Mouse (Mus musculus) heart, adult 18-20 months (tissue): ENCODE measurements around the gene Lor. TPM values are rescaled to one million over a fixed set of nuclear protein-coding genes. Genes with fewer than 3 reads are reported as not detected.

Experiments
- DNase-seq, 2 experiments: peaks; one replicate each; pipeline ENCODE4 v3.0.0; 2021 to 2022; ENCODE audit warnings: mixed read lengths in 1 of 2
- long read RNA-seq, 2 experiments: library from polyadenylated mRNA; stranded (forward); transcript quantifications; one replicate each; pipeline ENCODE4 v2.0.0; 2021
- microRNA-seq, 2 experiments: library from miRNA; unstranded; fragments of <30 nt; microRNA quantifications; one replicate each; pipeline ENCODE4 v1.2.0; 2022
- total RNA-seq, 2 experiments: library from RNA; stranded (reverse); gene quantifications; 2 replicates each; pipeline ENCODE4 v1.2.3; 2021

Gene Lor
- total RNA-seq, result under 1 TPM in 1 of 2 experiments, not detected in 1; 0.20 TPM
- long read RNA-seq, experiment 1, result 0 reads
- long read RNA-seq, experiment 2, result 0 reads

GRCm38 (mm10) chr3:92083042-92083441 is at the start of gene Lor:
Gene Lor (minus strand): TSS chr3:92083142.
- DNase-seq, result no peak

- no peak for DNase-seq
Measured at GRCm38 (mm10) chr3:92123847-92124246, 40.9 kb upstream of the Lor start, which contains the start of gene Prr9. Gene Prr9 (minus strand): TSS chr3:92123947.

- DNase-seq, result no peak
Measured at GRCm38 (mm10) chr3:92120902-92121301, 38.0 kb upstream of the Lor start.

- peak in 1 of 2 experiments; percentile 7 for DNase-seq
Measured at GRCm38 (mm10) chr3:92117930-92118329, 35.0 kb upstream of the Lor start.

- no peak for DNase-seq
Measured at GRCm38 (mm10) chr3:92111526-92111925, 28.6 kb upstream of the Lor start.

- DNase-seq, result no peak
Measured at GRCm38 (mm10) chr3:92110790-92111189, 27.8 kb upstream of the Lor start.

- DNase-seq, result peak; percentile 4 to 37
Measured at GRCm38 (mm10) chr3:92106582-92106981, 23.6 kb upstream of the Lor start.

GRCm38 (mm10) chr3:92081285-92081931 is 1.5 kb downstream of the Lor start:
- DNase-seq, result peak; percentile 38 to 41

- peak; percentile 75 to 80 for DNase-seq
Measured at GRCm38 (mm10) chr3:92080462-92081284, 2.3 kb downstream of the Lor start.

GRCm38 (mm10) chr3:92050382-92051054 is 32.4 kb downstream of the Lor start:
- DNase-seq, result peak; percentile 4 to 41

GRCm38 (mm10) chr3:92033892-92034291 is 49.0 kb downstream of the Lor start:
- DNase-seq, result no peak

- DNase-seq, result no peak
Measured at GRCm38 (mm10) chr3:92033203-92033602, 49.7 kb downstream of the Lor start.

Small RNA genes within 50 kb of the gene (microRNA-seq; reads per million reads assigned to microRNA genes)
- gene Gm25145, result 0 reads per million in 2 experiments

Other genes starting within 250 kb of the Lor start
- gene Pglyrp3, start 68.6 kb downstream of the Lor start, total RNA-seq, result not detected
- not detected for gene Prr9, start 40.8 kb upstream of the Lor start, total RNA-seq
- not detected for gene Lelp1, start 59.6 kb upstream of the Lor start, total RNA-seq
- gene Sprr2a1, start 132.7 kb upstream of the Lor start, total RNA-seq, result not detected
- gene Sprr2a2, start 132.8 kb upstream of the Lor start, total RNA-seq, result not detected
- gene Sprr2a3, start 202.3 kb upstream of the Lor start, total RNA-seq, result not detected
- not detected for gene Sprr2b, start 233.5 kb upstream of the Lor start, total RNA-seq